In the genomic region with DNA sequence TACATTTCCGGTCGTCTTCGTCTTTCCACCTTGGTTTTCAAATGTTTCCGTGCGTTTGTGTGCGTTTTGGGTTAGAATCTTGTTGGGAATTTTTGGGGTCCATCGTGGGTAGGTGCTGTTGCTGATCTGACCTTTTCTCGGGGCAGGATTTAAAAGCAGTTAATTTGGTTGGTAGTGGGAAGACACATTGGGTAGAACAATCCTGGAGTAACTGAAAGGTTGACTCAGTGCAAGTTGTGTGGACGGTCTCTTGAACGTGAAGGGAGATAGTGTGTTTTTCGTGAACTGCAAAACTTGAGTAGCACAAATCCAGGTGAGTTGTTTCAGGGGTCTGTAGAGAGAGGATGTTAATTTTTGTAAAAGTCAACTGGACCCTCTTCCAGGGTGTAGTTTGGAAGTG, we compare ENCODE assay signal across 8 mouse cellular contexts. TPM values are rescaled to one million over a fixed set of nuclear protein-coding genes. Genes with fewer than 3 reads are reported as not detected.
A peak's percentile ranks its signal among the peaks of the same experiment; 100 is the strongest.
DNase-seq lines count a peak whose midpoint lies in the region; ATAC-seq and TF ChIP-seq lines count a peak whose summit lies in the region.

No protein-coding gene starts in this region.

- H3K9me3 ChIP-seq in erythroblast, embryonic 14.5 days (ENCODE audit: control insufficient read depth, low read length): no peaks in the 10 kb centered on the region
- no peaks in the 10 kb centered on the region for H3K9me3 ChIP-seq in limb, embryonic 15.5 days
- no peaks in the 10 kb centered on the region for H3K9me3 ChIP-seq in stomach, embryonic 16.5 days (replicated peaks; ENCODE audit: control insufficient read depth, low read length)

- no peak for TF ChIP-seq CTCF in spleen, adult 2 months (IDR thresholded peaks at IDR 0.05; ENCODE audit: extremely low read depth, insufficient read depth, insufficient read length, insufficient replicate concordance)

- peak overlapping the region; percentile 98 for H3K9ac ChIP-seq in limb, embryonic 15.5 days
- H3K9ac ChIP-seq in stomach, embryonic 16.5 days (ENCODE audit: low read length): peak overlapping the region; percentile 98

- H3K27ac ChIP-seq in spleen, adult 2 months (ENCODE audit: insufficient read depth, low read length): no peak overlapping the region
- H3K27ac ChIP-seq in limb, embryonic 15.5 days: no peak overlapping the region
- H3K27ac ChIP-seq in stomach, embryonic 16.5 days (ENCODE audit: low read length): no peak overlapping the region; the same call in 1 of the 2 replicates

- peaks cover 41% of the 10 kb centered on the region for H3K36me3 ChIP-seq in erythroblast, embryonic 14.5 days (ENCODE audit: control insufficient read depth)
- peaks cover 24% of the 10 kb centered on the region for H3K36me3 ChIP-seq in spleen, adult 2 months (ENCODE audit: control insufficient read depth, insufficient read depth, low read length)
- H3K36me3 ChIP-seq in limb, embryonic 15.5 days: peaks cover 37% of the 10 kb centered on the region
- peaks cover 23% of the 10 kb centered on the region; the same call in 1 of the 2 replicates for H3K36me3 ChIP-seq in stomach, embryonic 16.5 days (ENCODE audit: control insufficient read depth, insufficient read depth, low read length)

- TF ChIP-seq POLR2A in spleen, adult 2 months (IDR thresholded peaks at IDR 0.05; ENCODE audit: low read depth, low read length): no peak

- H3K27me3 ChIP-seq in erythroblast, embryonic 14.5 days (ENCODE audit: control insufficient read depth): peaks cover 5% of the 10 kb centered on the region; the same call in 1 of the 2 replicates
- H3K27me3 ChIP-seq in spleen, adult 2 months (ENCODE audit: control insufficient read depth, insufficient read depth, low read length): no peaks in the 10 kb centered on the region
- H3K27me3 ChIP-seq in limb, embryonic 15.5 days: no peaks in the 10 kb centered on the region
- H3K27me3 ChIP-seq in stomach, embryonic 16.5 days (ENCODE audit: control insufficient read depth, insufficient read depth, low read length): no peaks in the 10 kb centered on the region

- H3K4me2 ChIP-seq in limb, embryonic 15.5 days: peak overlapping the region; percentile 52
- peak overlapping the region; percentile 85 for H3K4me2 ChIP-seq in stomach, embryonic 16.5 days (ENCODE audit: low read depth, low read length)

- H3K4me1 ChIP-seq in erythroblast, embryonic 14.5 days (ENCODE audit: control insufficient read depth): peaks cover 55% of the 10 kb centered on the region
- peaks cover 5% of the 10 kb centered on the region; the same call in 1 of the 2 replicates for H3K4me1 ChIP-seq in spleen, adult 2 months (ENCODE audit: control insufficient read depth, insufficient read depth, insufficient read length)
- peaks cover 20% of the 10 kb centered on the region for H3K4me1 ChIP-seq in limb, embryonic 15.5 days
- H3K4me1 ChIP-seq in stomach, embryonic 16.5 days (ENCODE audit: control insufficient read depth, insufficient read depth, low read length): peaks cover 14% of the 10 kb centered on the region

- WGBS in spleen, adult 2 months: 3% methylated on average over 11 of the region's 11 CpGs
- 2% methylated on average over 11 of the region's 11 CpGs for WGBS in limb, embryonic 15.5 days
- WGBS in stomach, embryonic 16.5 days: under 1% methylated on average over 11 of the region's 11 CpGs

- H3K4me3 ChIP-seq in erythroblast, embryonic 14.5 days (replicated peaks): peak overlapping the region; percentile 97
- H3K4me3 ChIP-seq in spleen, adult 2 months (ENCODE audit: extremely low read depth, insufficient read depth, insufficient read length): peak overlapping the region; percentile 79
- peak overlapping the region; percentile 95 for H3K4me3 ChIP-seq in limb, embryonic 15.5 days
- peak overlapping the region; percentile 99 for H3K4me3 ChIP-seq in stomach, embryonic 16.5 days (replicated peaks; ENCODE audit: low read length)

- intact Hi-C loops in left cerebral cortex, postnatal 4 days (cut with DNase I): no loop called here

- ATAC-seq in erythroblast, adult 5-6 weeks (replicated peaks; ENCODE audit: low FRiP score, poor library complexity, severe bottlenecking): no peak
- ATAC-seq in limb, embryonic 15.5 days (ENCODE audit: insufficient number of reproducible peaks, low FRiP score, low TSS enrichment, low read depth): no peak
- ATAC-seq in stomach, embryonic 16.5 days (ENCODE audit: insufficient read depth, low FRiP score): no peak

- DNase-seq in spleen, adult 2 months (ENCODE audit: low read depth in 1 of 2, low spot score in 2 of 2): no peak
- no peak for DNase-seq in spleen, postnatal 14 days (ENCODE audit: low spot score in 2 of 2)
- DNase-seq in left cerebral cortex, postnatal 4 days: no peak
- DNase-seq in embryo, embryonic 10.5 days (ENCODE audit: low spot score): no peak

RNA-seq across cellular contexts. Expression of gene Rpl22, which starts 1.0 kb away (rescaled TPM):
- polyA plus RNA-seq in erythroblast, embryonic 14.5 days (2012): 13.4 and 13.6 TPM in 2 replicates
- total RNA-seq in erythroblast, adult 5-6 weeks (2015; ENCODE audit: low replicate concordance): 338 and 340 TPM in 2 replicates
- total RNA-seq in erythroblast, adult 5-6 weeks (2017; ENCODE audit: low replicate concordance): 322 and 331 TPM in 2 replicates
- polyA plus RNA-seq in spleen, adult 2 months (2012; rRNA removed): 24.6 and 29.3 TPM in 2 replicates
- polyA plus RNA-seq in limb, embryonic 15.5 days (2015; fragmentation: Nextera tagmentation; extraction: Ambion mirVana): 286 and 375 TPM in 2 replicates
- polyA plus RNA-seq in stomach, embryonic 16.5 days (2015; fragmentation: Nextera tagmentation; extraction: Ambion mirVana): 303 and 377 TPM in 2 replicates
- 100 to 1,000 TPM; 335 to 363 TPM for total RNA-seq in left cerebral cortex, postnatal 4 days (2021)

RNA-seq across cellular contexts. Expression of gene Rnf207, which starts 7.8 kb away (rescaled TPM):
- 0.01 TPM in 1 of 2 replicates, not detected in the other for polyA plus RNA-seq in erythroblast, embryonic 14.5 days (2012)
- total RNA-seq in erythroblast, adult 5-6 weeks (2015; ENCODE audit: low replicate concordance): 0.19 TPM in 1 of 2 replicates, not detected in the other
- not detected in 2 replicates for total RNA-seq in erythroblast, adult 5-6 weeks (2017; ENCODE audit: low replicate concordance)
- 0.08 TPM in 1 of 2 replicates, not detected in the other for polyA plus RNA-seq in spleen, adult 2 months (2012; rRNA removed)
- polyA plus RNA-seq in limb, embryonic 15.5 days (2015; fragmentation: Nextera tagmentation; extraction: Ambion mirVana): 0.29 and 0.31 TPM in 2 replicates
- polyA plus RNA-seq in stomach, embryonic 16.5 days (2015; fragmentation: Nextera tagmentation; extraction: Ambion mirVana): 0.66 and 0.84 TPM in 2 replicates
- 1 to 10 TPM; 3.0 to 3.8 TPM for total RNA-seq in left cerebral cortex, postnatal 4 days (2021)

RNA-seq across cellular contexts. Expression of gene Chd5, which starts 11.9 kb away (rescaled TPM):
- polyA plus RNA-seq in erythroblast, embryonic 14.5 days (2012): under 0.01 and 0.02 TPM in 2 replicates
- not detected in 2 replicates for total RNA-seq in erythroblast, adult 5-6 weeks (2015; ENCODE audit: low replicate concordance)
- 0.09 TPM in 1 of 2 replicates, not detected in the other for total RNA-seq in erythroblast, adult 5-6 weeks (2017; ENCODE audit: low replicate concordance)
- 0.06 and 0.11 TPM in 2 replicates for polyA plus RNA-seq in spleen, adult 2 months (2012; rRNA removed)
- 0.29 and 0.63 TPM in 2 replicates for polyA plus RNA-seq in limb, embryonic 15.5 days (2015; fragmentation: Nextera tagmentation; extraction: Ambion mirVana)
- 0.84 and 0.95 TPM in 2 replicates for polyA plus RNA-seq in stomach, embryonic 16.5 days (2015; fragmentation: Nextera tagmentation; extraction: Ambion mirVana)
- 100 to 1,000 TPM; 185 to 191 TPM for total RNA-seq in left cerebral cortex, postnatal 4 days (2021)

RNA-seq across cellular contexts. Expression of gene Icmt, which starts 29.5 kb away (rescaled TPM):
- polyA plus RNA-seq in erythroblast, embryonic 14.5 days (2012): 1.6 and 2.6 TPM in 2 replicates
- 3.7 and 6.5 TPM in 2 replicates for total RNA-seq in erythroblast, adult 5-6 weeks (2015; ENCODE audit: low replicate concordance)
- total RNA-seq in erythroblast, adult 5-6 weeks (2017; ENCODE audit: low replicate concordance): 4.6 and 5.8 TPM in 2 replicates
- 16.2 and 19.3 TPM in 2 replicates for polyA plus RNA-seq in spleen, adult 2 months (2012; rRNA removed)
- 26.4 and 26.5 TPM in 2 replicates for polyA plus RNA-seq in limb, embryonic 15.5 days (2015; fragmentation: Nextera tagmentation; extraction: Ambion mirVana)
- 20.1 and 20.8 TPM in 2 replicates for polyA plus RNA-seq in stomach, embryonic 16.5 days (2015; fragmentation: Nextera tagmentation; extraction: Ambion mirVana)
- 10 to 100 TPM; 22.8 to 23.4 TPM for total RNA-seq in left cerebral cortex, postnatal 4 days (2021)

RNA-seq across cellular contexts. Expression of gene Hes3, which starts 35.1 kb away (rescaled TPM):
- not detected in 2 replicates for polyA plus RNA-seq in erythroblast, embryonic 14.5 days (2012)
- not detected in 2 replicates for total RNA-seq in erythroblast, adult 5-6 weeks (2015; ENCODE audit: low replicate concordance)
- not detected in 2 replicates for total RNA-seq in erythroblast, adult 5-6 weeks (2017; ENCODE audit: low replicate concordance)
- 0.11 TPM in 1 of 2 replicates, not detected in the other for polyA plus RNA-seq in spleen, adult 2 months (2012; rRNA removed)
- polyA plus RNA-seq in limb, embryonic 15.5 days (2015; fragmentation: Nextera tagmentation; extraction: Ambion mirVana): not detected in 2 replicates
- polyA plus RNA-seq in stomach, embryonic 16.5 days (2015; fragmentation: Nextera tagmentation; extraction: Ambion mirVana): not detected in 2 replicates
- total RNA-seq in left cerebral cortex, postnatal 4 days (2021): under 1 TPM in 1 of 2 experiments, not detected in 1; 0.20 TPM
